Mouse (Mus musculus) cerebellum, adult 9-11 months (tissue): ENCODE measurements around the gene Id1.

Source experiments
- DNase-seq: peaks from one replicate; pipeline ENCODE4 v3.0.0; 2022

Id1 gene

GRCm38 (mm10) chr2:152785446-152786350 is 49.6 kb downstream of the Id1 start:
- DNase-seq, result peak; percentile 85
